Mouse (Mus musculus) bone marrow, adult 2 months (tissue): ENCODE results near the gene Haus4.

ENCODE experiments used
- CTCF ChIP-seq: fragments of 200-500 bp; IDR thresholded peaks from 2 replicates; pipeline ENCODE4 v1.5.1; 2011; ENCODE audit warnings: low read length, control low read depth; ENCODE audit not compliant: control insufficient read depth, insufficient read depth
- POLR2A ChIP-seq: fragments of 200-500 bp; IDR thresholded peaks from 2 replicates; pipeline ENCODE4 v1.6.1; 2011; ENCODE audit warnings: low read depth, mild to moderate bottlenecking, control low read depth, low read length, borderline replicate concordance; ENCODE audit not compliant: control insufficient read depth

DNA sequence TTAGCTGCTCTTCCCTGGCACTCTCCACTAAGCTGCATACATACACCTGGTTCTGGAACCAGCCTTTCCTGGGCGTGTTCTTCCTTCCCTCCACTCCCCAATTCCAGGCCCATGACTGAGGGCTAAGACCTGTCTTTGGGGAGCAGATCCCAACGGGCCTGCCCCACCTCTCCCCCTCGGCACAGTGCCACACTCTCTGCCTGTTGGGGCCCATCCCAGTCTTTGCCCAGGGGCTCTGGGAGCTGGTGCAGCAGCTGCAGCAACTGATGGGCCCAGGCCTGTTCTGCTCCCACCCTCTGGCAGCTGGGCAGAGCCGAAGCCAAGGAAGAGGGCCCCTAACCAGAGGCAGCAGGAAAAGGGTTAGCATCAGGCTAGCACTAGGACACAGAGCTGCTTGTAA is 19.8 kb upstream of the Haus4 start:
- TF ChIP-seq POLR2A (no peak), CTCF (no peak)
